Mouse (Mus musculus): Measurements from ENCODE around the gene Hoxb2.

The Hoxb2 gene

GRCm38 (mm10) chr11:96316696-96317607, 33.4 kb upstream of the Hoxb2 start:
- no peak for DNase-seq (ENCODE audit: low spot score in 2 of 2)

GRCm38 (mm10) chr11:96317608-96318367, 32.5 kb upstream of the Hoxb2 start, which contains the start of gene Hoxb4:
Hoxb4 (plus strand) TSS chr11:96318267.
- DNase-seq (ENCODE audit: low spot score in 2 of 2): no peak

- no peak for DNase-seq (ENCODE audit: low spot score in 2 of 2)
These were observed 31.8 kb upstream of the Hoxb2 start for GRCm38 (mm10) chr11:96318368-96319070.

- DNase-seq (ENCODE audit: low spot score in 2 of 2): no peak
These were observed 31.0 kb upstream of the Hoxb2 start for GRCm38 (mm10) chr11:96319071-96319902.

GRCm38 (mm10) chr11:96319910-96320309, 30.4 kb upstream of the Hoxb2 start:
- no peak for DNase-seq (ENCODE audit: low spot score in 2 of 2)

DNA sequence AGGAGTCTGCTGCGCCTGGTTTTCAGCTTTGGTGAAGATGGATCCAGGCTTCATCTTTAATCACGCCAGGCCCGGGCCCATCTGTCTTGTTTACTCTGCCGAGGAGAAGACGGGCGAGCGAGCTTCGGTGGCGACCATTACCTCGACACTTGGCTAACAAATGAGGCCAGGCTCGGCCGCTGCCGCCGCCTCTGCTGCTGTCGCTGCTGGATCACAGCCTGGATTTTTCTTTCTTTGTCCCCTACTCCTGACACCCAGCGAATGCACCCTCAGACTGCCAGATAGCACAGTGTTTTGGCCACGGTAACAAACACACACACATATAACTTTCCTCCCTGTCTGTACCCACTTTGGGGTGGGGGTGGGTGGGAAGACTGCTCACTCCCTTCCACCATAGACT, 29.6 kb upstream of the Hoxb2 start:
- no peak for DNase-seq (ENCODE audit: low spot score in 2 of 2)

DNA sequence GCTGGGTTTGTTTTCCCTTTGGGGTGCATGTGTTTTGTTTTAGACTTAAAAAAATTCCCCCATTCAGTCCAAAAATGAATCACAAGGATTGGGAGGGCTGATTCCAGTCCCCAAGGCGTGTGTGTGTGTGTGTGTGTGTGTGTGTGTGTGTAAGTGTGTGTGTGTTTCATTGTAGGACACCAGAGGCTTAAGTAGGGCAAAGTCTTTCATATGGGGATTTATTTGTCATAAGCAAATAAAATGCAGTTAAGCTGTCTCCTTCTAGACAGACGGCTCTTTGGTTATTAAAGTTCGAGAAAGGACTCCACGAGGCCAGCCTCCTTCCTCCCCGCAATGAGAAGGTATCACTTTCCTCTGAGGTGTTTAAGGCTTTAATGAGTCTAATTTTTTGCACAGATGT, 28.5 kb upstream of the Hoxb2 start:
- no peak for DNase-seq (ENCODE audit: low spot score in 2 of 2)

GRCm38 (mm10) chr11:96322738-96323137, 27.6 kb upstream of the Hoxb2 start:
- DNase-seq (ENCODE audit: low spot score in 2 of 2): no peak

DNA sequence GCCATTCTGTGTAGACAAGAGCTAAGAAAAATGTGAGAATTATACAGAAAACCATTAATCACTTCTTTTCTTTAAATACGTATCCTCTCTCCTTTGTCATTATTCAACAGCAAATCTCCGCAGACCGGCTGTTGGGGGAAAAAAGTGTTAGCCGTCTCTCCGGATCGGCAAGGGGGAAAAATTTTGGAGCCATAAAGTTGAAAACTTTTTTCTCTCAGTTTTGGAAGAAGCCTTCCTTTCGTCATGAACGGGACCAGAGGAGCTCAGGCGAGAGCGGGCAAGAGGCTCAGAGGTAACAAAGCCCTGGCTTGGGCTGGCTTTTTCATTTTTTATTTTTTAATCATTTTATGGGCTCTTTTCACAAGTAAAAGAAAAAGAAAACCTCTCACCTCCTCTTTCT, 27.2 kb upstream of the Hoxb2 start, which contains the start of gene Hoxb3:
TSS of gene Hoxb3 (plus strand) at position 173 of the 400 bp plus-strand sequence.
- no peak for DNase-seq (ENCODE audit: low spot score in 2 of 2)

- DNase-seq (ENCODE audit: low spot score in 2 of 2): no peak
These were observed 26.2 kb upstream of the Hoxb2 start for GRCm38 (mm10) chr11:96324125-96324524.

DNA sequence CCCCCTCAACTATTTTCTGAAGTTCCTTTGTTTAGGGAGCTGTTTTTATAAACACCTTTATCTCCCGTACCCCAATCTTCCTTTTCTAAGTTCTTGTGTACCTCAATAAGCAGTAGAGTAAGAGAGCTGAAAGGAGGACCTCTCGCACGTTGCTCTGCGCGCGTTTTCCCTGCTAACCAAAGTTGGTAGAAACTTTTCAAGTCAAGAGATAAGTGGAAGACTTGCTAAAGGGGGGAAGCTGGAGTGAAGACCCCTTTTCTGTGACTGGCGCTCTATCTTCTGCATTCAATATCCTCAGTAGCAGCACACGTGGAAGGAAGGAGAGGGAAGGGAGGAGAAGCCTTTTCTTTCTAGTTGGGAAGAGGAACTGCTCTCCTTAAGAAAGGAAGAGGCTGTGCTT, 25.4 kb upstream of the Hoxb2 start:
- DNase-seq (ENCODE audit: low spot score in 2 of 2): no peak

DNA sequence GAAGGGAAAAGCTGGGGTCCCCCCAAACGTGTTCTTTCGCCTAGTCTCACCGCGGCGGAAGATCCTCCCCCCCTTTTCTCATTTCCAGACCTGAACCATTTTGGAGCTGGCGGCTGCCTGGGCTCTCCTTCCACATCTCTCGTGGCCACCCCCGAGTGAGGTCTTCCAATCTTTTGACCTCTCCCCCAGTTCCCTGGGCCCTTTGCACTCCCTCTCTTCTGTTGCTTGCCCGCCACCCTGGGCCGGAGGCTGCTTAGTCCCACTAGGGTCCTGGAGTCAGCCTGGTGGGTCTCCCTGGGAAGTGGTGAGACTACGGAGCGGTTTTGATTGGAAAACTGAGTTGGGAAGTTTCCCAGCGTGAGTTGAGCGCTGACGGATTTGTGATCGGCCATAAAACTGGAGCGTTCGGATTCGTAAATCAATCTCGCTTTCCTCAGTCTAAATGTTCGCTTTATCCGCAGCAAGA, 24.5 kb upstream of the Hoxb2 start:
- DNase-seq (ENCODE audit: low spot score in 2 of 2): no peak

- no peak for DNase-seq (ENCODE audit: low spot score in 2 of 2)
These were observed 23.6 kb upstream of the Hoxb2 start for GRCm38 (mm10) chr11:96326705-96327104.

DNA sequence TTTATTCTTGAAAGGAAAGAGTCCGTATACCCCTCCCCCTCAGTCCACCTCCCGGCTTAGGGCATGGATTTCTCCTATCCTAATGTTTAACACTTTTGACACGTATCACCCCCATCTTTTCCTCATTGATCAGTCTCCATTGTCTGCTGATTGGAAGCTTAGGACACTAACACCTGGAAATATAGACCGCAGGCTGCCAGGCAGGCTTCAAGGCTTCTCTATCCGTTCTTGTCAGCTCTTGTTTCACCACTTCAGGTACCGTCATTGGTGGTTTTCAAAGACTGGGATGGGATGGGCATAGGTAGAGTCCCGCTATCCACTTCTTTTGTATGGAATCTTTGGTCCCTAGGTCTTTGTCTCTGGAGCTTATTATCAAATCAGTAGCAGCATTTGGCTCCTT, 23.2 kb upstream of the Hoxb2 start:
- no peak for DNase-seq (ENCODE audit: low spot score in 2 of 2)

DNA sequence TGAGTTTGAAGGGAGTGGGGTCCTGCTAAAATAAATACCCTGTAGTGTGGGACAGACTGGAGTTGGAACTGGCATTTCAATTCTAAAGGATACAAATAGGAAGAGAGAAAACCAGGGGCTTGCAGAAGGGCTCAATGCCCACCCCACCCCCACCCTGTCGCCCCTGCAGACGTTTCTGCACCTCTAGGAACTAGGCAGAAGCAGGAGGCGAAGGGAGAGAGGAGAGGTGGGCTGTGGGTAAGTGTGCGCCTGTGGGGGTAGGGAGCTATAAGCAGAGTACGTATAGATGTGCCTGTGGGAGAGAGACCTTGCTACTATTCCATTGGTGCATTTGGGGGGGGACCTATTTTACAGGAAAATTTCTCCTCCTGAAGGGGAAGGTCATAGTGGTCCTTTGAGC, 22.6 kb upstream of the Hoxb2 start:
- DNase-seq (ENCODE audit: low spot score in 2 of 2): no peak

DNA sequence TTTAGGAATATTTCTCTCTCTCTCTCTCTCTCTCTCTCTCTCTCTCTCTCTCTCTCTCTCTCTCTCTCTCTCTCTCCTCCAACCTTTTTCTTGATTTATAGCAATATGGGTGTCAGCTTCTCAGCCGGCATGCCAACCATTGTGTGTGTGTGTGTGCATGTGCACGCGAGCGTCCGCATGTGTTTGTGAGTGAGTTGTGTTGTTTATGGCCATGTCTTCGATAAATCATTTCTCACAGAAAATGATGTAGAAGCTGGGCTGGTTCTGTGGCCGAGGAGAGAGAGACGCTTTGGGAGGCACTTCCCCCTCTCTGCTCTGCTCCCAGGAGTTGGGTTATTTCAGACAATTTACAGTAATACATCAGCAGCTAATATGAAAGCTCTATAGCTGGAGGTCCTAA, 21.7 kb upstream of the Hoxb2 start:
- DNase-seq (ENCODE audit: low spot score in 2 of 2): no peak

- DNase-seq (ENCODE audit: low spot score in 2 of 2): no peak
These were observed 18.2 kb upstream of the Hoxb2 start for GRCm38 (mm10) chr11:96332105-96332504.

DNA sequence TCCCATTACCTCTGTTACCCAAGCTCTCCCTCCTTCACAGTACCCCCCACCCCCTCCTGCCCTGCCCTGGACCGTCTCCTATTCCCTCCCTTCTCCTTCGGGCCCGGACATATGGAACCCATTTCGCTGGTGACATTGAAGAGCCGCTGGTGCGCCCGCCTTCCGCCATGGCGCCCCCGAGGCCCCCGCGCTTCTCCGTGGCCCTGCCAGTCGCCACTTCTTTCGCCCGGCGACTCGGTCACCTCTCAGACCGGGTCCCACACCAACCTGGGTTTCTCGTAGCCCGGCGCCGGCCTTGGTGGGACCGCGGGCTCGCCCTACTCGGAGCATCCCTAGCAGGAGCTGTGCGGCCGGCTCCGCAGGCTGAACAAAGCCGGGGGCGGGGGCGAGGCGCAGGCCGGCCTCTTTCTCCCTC, 17.7 kb upstream of the Hoxb2 start:
- no peak for DNase-seq (ENCODE audit: low spot score in 2 of 2)

DNA sequence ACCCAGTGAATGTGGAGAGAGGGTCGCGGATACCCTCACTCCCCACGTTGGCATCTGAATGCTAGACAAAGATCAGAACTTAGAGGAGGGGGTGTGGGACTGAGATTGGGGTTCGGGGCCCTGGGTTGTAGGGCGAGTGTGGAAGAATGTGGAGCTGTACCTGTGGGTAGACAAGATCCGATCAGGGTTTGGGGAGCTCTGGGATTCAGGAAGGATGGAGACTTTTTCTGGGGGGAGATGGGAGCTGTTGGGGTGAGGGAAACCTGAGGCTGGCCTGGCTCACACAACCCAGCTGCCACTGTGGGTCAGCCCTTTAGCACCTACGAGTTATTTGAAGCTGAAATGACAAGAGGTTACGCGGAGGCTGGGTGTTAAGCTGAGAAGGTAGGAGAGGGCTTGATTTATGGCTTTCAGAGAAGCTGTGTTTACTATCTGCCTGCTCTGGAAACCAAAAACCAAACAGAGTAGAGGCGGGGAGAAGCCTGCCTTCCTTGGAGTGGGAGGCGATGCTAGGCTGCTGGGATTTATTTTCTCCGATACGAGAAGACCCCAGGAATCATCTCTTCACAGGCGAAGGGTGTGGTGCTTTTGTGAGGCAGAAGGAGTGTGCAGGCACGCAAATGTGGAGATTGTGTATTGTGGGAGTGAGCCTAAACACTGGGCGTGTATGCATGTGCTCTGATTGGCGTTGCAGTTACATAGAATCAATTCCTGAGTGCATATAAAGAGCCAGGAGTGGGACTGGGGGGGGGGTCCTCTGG, 16.9 kb upstream of the Hoxb2 start:
- DNase-seq (ENCODE audit: low spot score in 2 of 2): no peak

DNA sequence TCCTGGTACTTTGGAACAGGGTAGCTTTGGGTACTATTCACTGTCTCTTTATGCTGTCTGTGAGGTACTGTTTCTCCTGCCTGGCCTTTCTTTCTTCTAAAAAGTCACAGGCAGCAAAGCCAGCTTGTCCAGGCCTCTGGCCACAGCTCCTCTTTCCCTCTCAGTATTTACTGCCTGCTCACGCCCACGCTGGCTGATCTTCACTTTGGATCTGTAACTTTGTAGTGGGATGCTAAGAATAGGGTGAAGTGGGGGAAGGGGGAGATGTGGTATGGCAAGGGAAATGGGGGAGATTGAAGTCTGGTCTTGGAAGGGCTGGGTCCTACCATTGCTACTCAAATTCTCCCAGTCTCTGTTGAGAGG, 16.3 kb upstream of the Hoxb2 start:
- DNase-seq (ENCODE audit: low spot score in 2 of 2): no peak

GRCm38 (mm10) chr11:96334998-96335397, 15.3 kb upstream of the Hoxb2 start:
- DNase-seq (ENCODE audit: low spot score in 2 of 2): no peak
